Mouse (Mus musculus) MEL (cell line): Measurements from ENCODE around the gene Slc41a3. TPM values are rescaled to one million over a fixed set of nuclear protein-coding genes. Genes with fewer than 3 reads are reported as not detected.

Source experiments
- DNase-seq: peaks from one replicate; pipeline ENCODE4 v3.0.0; 2011; ENCODE audit warnings: low read depth, low spot score
- H3K27ac ChIP-seq: 2 replicates; pipeline ENCODE4 v1.5.1; 2012; ENCODE audit warnings: low read depth, mild to moderate bottlenecking, control low read depth, low read length, moderate library complexity; ENCODE audit not compliant: control insufficient read depth
- H3K27me3 ChIP-seq, 2 experiments: fragments of 150-350 bp in 1 of 2; sonication (generic) in 1 of 2; 2 replicates each; pipeline ENCODE4 v1.6.1; 2012; ENCODE audit warnings: low read length in 2 of 2, mild to moderate bottlenecking in 2 of 2, improper control_type of control experiment in 1 of 2, moderate library complexity in 1 of 2; ENCODE audit not compliant: insufficient read depth in 2 of 2, control insufficient read depth in 1 of 2
- H3K36me3 ChIP-seq, 2 experiments: 2 replicates each; pipeline ENCODE4 v1.6.1; 2012 to 2014; ENCODE audit warnings: low read length in 2 of 2, improper control_type of control experiment in 1 of 2, inconsistent platforms in 1 of 2, mild to moderate bottlenecking in 1 of 2; ENCODE audit not compliant: insufficient read depth in 2 of 2, control insufficient read depth in 1 of 2
- H3K4me1 ChIP-seq, 2 experiments: fragments of 150-350 bp in 1 of 2; sonication (generic) in 1 of 2; 2 replicates each; pipeline ENCODE4 v1.6.1; 2012; ENCODE audit warnings: low read length in 2 of 2, improper control_type of control experiment in 1 of 2, mild to moderate bottlenecking in 1 of 2; ENCODE audit not compliant: insufficient read depth in 2 of 2, control insufficient read depth in 1 of 2
- H3K4me3 ChIP-seq, 2 experiments: fragments of 150-350 bp in 1 of 2; sonication (generic) in 1 of 2; 2 replicates each; pipeline ENCODE4 v1.5.1; 2012; ENCODE audit warnings: low read depth in 2 of 2, low read length in 2 of 2, mild to moderate bottlenecking in 2 of 2, moderate library complexity in 2 of 2, control low read depth in 1 of 2, improper control_type of control experiment in 1 of 2; ENCODE audit not compliant: control insufficient read depth in 1 of 2, insufficient read depth in 1 of 2
- H3K79me2 ChIP-seq: 2 replicates; pipeline ENCODE4 v1.6.1; 2012; ENCODE audit warnings: mild to moderate bottlenecking, low read length, moderate library complexity; ENCODE audit not compliant: control insufficient read depth, poor library complexity, insufficient read depth
- H3K9ac ChIP-seq: 2 replicates; pipeline ENCODE4 v1.6.1; 2012; ENCODE audit warnings: low read depth, mild to moderate bottlenecking, control low read depth, low read length, moderate library complexity; ENCODE audit not compliant: control insufficient read depth, poor library complexity, severe bottlenecking
- H3K9me3 ChIP-seq: fragments of 150-350 bp; sonication (generic); replicated peaks from 2 replicates; pipeline ENCODE4 v1.6.1; 2012; ENCODE audit warnings: mild to moderate bottlenecking, low read length, improper control_type of control experiment, moderate library complexity; ENCODE audit not compliant: insufficient read depth
- BHLHE40 ChIP-seq: IDR thresholded peaks from 2 replicates; pipeline ENCODE4 v1.6.1; 2012; ENCODE audit warnings: low read depth, mild to moderate bottlenecking, inconsistent platforms, low read length, improper control_type of control experiment, borderline replicate concordance
- CTCF ChIP-seq, 3 experiments: IDR thresholded peaks in 2 of 3; conservative IDR thresholded peaks in 1 of 3; 2 replicates each; pipeline ENCODE4 v1.5.1; 2011 to 2012; ENCODE audit warnings: low read length in 3 of 3, low read depth in 2 of 3, mild to moderate bottlenecking in 2 of 3, improper control_type of control experiment in 1 of 3, inconsistent platforms in 1 of 3, mixed read lengths in 1 of 3, moderate library complexity in 1 of 3; ENCODE audit not compliant: control insufficient read depth in 1 of 3, insufficient read depth in 1 of 3, poor library complexity in 1 of 3, severe bottlenecking in 1 of 3
- GABPA ChIP-seq: IDR thresholded peaks from 2 replicates; pipeline ENCODE4 v1.6.1; 2012; ENCODE audit warnings: low read depth, mild to moderate bottlenecking, inconsistent platforms, low read length, improper control_type of control experiment, moderate library complexity
- GATA1 ChIP-seq: IDR thresholded peaks from 2 replicates; pipeline ENCODE4 v1.6.1; 2011; ENCODE audit warnings: low read depth, low read length, improper control_type of control experiment
- HCFC1 ChIP-seq: IDR thresholded peaks from 2 replicates; pipeline ENCODE4 v1.6.1; 2012; ENCODE audit warnings: low read depth, mild to moderate bottlenecking, inconsistent platforms, low read length, improper control_type of control experiment, moderate library complexity
- JUND ChIP-seq: IDR thresholded peaks from 2 replicates; pipeline ENCODE4 v1.6.1; 2011; ENCODE audit warnings: low read depth, mild to moderate bottlenecking, improper control_type of control experiment, low read length
- MAX ChIP-seq: IDR thresholded peaks from 2 replicates; pipeline ENCODE4 v1.6.1; 2011; ENCODE audit warnings: low read length, improper control_type of control experiment
- MEF2A ChIP-seq: IDR thresholded peaks from 2 replicates; pipeline ENCODE4 v1.6.1; 2014; ENCODE audit warnings: low read depth, mild to moderate bottlenecking, inconsistent platforms, low read length, improper control_type of control experiment; ENCODE audit not compliant: poor library complexity, insufficient replicate concordance, severe bottlenecking; ENCODE audit errors: extremely low read depth
- MXI1 ChIP-seq: IDR thresholded peaks from 2 replicates; pipeline ENCODE4 v1.6.1; 2011; ENCODE audit warnings: mild to moderate bottlenecking, low read depth, low read length, improper control_type of control experiment
- MYB ChIP-seq: IDR thresholded peaks from 2 replicates; pipeline ENCODE4 v1.6.1; 2011; ENCODE audit warnings: mild to moderate bottlenecking, low read depth, low read length, improper control_type of control experiment
- POLR2A ChIP-seq, 2 experiments: IDR thresholded peaks; 2 replicates each; pipeline ENCODE4 v1.6.1; 2011 to 2012; ENCODE audit warnings: low read length in 2 of 2, mild to moderate bottlenecking in 2 of 2, control low read depth in 1 of 2, improper control_type of control experiment in 1 of 2, low read depth in 1 of 2, moderate library complexity in 1 of 2; ENCODE audit not compliant: control insufficient read depth in 1 of 2, insufficient read depth in 1 of 2, poor library complexity in 1 of 2
- SIN3A ChIP-seq: IDR thresholded peaks from 2 replicates; pipeline ENCODE4 v1.6.1; 2012; ENCODE audit warnings: low read length, improper control_type of control experiment, inconsistent platforms
- TAL1 ChIP-seq: IDR thresholded peaks from 2 replicates; pipeline ENCODE4 v1.6.1; 2012; ENCODE audit warnings: mild to moderate bottlenecking, inconsistent platforms, low read length, moderate library complexity, mixed read lengths
- USF2 ChIP-seq, 2 experiments: IDR thresholded peaks; 2 replicates each; pipeline ENCODE4 v1.6.1; 2011 to 2012; ENCODE audit warnings: improper control_type of control experiment in 2 of 2, low read length in 2 of 2, borderline replicate concordance in 1 of 2, inconsistent platforms in 1 of 2, low read depth in 1 of 2, mild to moderate bottlenecking in 1 of 2; ENCODE audit not compliant: insufficient read depth in 1 of 2
- ZKSCAN1 ChIP-seq: IDR thresholded peaks from 2 replicates; pipeline ENCODE4 v1.6.1; 2012; ENCODE audit warnings: low read depth, mild to moderate bottlenecking, inconsistent platforms, low read length, improper control_type of control experiment, moderate library complexity
- ZNF384 ChIP-seq: IDR thresholded peaks from 2 replicates; pipeline ENCODE4 v1.6.1; 2012; ENCODE audit warnings: low read depth, mild to moderate bottlenecking, inconsistent platforms, low read length, improper control_type of control experiment
- polyA plus RNA-seq, 2 experiments: library from polyadenylated mRNA; stranded (reverse) in 1 of 2; unstranded in 1 of 2; fragments of >175 nt in 1 of 2; fragments of >200 nt in 1 of 2; gene quantifications; 2 replicates each; pipeline versions ENCODE4 v1.2.1 to v1.2.4; 2012; ENCODE audit warnings: low replicate concordance in 2 of 2, low read depth in 1 of 2; ENCODE audit not compliant: insufficient read length in 2 of 2, insufficient read depth in 1 of 2, missing spikeins in 1 of 2
- total RNA-seq: library from RNA; depleted of rRNA; stranded (reverse); fragments of 300-350 nt; gene quantifications from 2 replicates; pipeline ENCODE4 v1.2.3, GENCODE M21; 2012

The Slc41a3 gene
- total and polyA plus RNA-seq, 3 experiments = 65.8 to 70.4 TPM; not detected in 1

DNA sequence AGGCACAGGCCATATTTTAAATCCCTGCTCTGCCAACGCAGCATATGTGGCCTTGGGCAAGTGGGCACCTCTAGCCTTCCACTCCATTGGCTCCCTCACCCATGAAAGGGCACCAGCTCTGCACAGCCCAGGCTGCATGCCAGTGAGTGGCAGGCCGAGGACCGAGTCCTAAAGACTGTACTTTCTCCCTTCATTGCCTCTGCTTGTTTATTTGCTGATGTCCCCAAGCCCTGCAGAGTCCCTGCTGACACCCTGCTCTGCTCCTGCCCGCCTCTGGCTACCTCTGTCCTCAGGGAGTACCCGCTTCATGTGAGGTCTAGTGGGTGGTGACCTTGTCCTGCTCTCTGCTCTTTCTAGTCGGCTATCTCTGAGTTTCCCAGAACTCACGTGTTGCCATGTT is 1.4 kb upstream of the Slc41a3 start:
- no peaks in the 10 kb centered on the region for H3K27me3 ChIP-seq

DNA sequence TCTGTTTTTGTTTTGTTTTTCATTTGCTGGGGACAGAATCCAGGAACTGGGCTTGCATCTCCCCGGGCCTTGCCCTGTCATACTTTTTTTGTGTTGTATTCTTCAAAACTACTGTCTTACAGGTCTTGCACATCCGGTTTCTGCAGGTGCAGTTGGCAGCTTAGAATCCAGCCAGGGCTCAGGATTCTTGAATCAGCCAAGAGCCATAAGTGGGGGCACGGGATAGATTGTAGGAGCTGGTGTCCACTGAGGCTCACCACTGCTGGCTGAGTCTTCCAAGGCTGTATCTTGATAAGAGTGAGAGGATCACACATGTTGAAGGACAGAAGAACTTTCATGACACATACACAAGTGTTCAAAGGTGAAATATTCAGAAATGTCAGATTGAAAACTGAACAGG is 395 bp upstream of the Slc41a3 start:
- no peak for TF ChIP-seq MEF2A
- 0 out of 2 replicates have a peak, but pooled peaks have one; percentile 5 for TF ChIP-seq GATA1
- H3K4me1 ChIP-seq = peaks cover 6 to 21% of the 10 kb centered on the region in 2 experiments
- peaks cover 0 to 9% of the 10 kb centered on the region in 2 experiments; a peak in 2 of 4 replicates for H3K36me3 ChIP-seq
- H3K9ac ChIP-seq = 0 out of 2 replicates have a peak overlapping the region, but pooled peaks have one; percentile 18
- no peaks in the 10 kb centered on the region for H3K27me3 ChIP-seq
- H3K9me3 ChIP-seq = no peaks in the 10 kb centered on the region
- H3K27ac ChIP-seq = no peak overlapping the region
- H3K79me2 ChIP-seq = no peaks in the 10 kb centered on the region; the same call in 1 of the 2 replicates
- H3K4me3 ChIP-seq = peak overlapping the region; percentile 28 to 41
- DNase-seq = no peak

More for the DNA sequence above, 1.4 kb upstream of the Slc41a3 start:
- Histone ChIP-seq H3K4me1 (peaks cover 6 to 16% of the 10 kb centered on the region in 2 experiments), H3K9me3 (no peaks in the 10 kb centered on the region), H3K4me3 (no peak overlapping the region), H3K9ac (no peak overlapping the region), H3K79me2 (no peaks in the 10 kb centered on the region; the same call in 1 of the 2 replicates), H3K36me3 (peaks cover 0 to 9% of the 10 kb centered on the region in 2 experiments; a peak in 2 of 4 replicates), H3K27ac (no peak overlapping the region)
- DNase-seq = no peak
- TF ChIP-seq USF2 (IDR thresholded peaks at IDR 0.05; ENCODE audit: borderline replicate concordance in 1 of 2, insufficient read depth in 1 of 2, low read depth in 1 of 2, low read length in 2 of 2) (no peak), MAX (no peak), TAL1 (no peak), CTCF (IDR thresholded peaks at IDR 0.05 in 2 of 3, conservative IDR thresholded peaks at IDR 0.05 in 1 of 3; ENCODE audit: control insufficient read depth in 1 of 3, insufficient read depth in 1 of 3, low read depth in 2 of 3, low read length in 3 of 3, poor library complexity in 1 of 3, severe bottlenecking in 1 of 3) (no peak), HCFC1 (no peak), JUND (no peak), POLR2A (IDR thresholded peaks at IDR 0.05; ENCODE audit: control insufficient read depth in 1 of 2, insufficient read depth in 1 of 2, low read depth in 1 of 2, low read length in 2 of 2, poor library complexity in 1 of 2) (no peak), MXI1 (no peak), GABPA (no peak), ZKSCAN1 (no peak), SIN3A (no peak), ZNF384 (no peak), MYB (no peak), BHLHE40 (no peak)
